Mouse (Mus musculus): ENCODE measurements at regions not wholly inside any gene's neighbourhood (a gene's known extent, or its start where the extent isn't known, plus 50 kb on each side); places are given as distances from the start of the nearest gene placed in this dataset.

- ATAC-seq (ENCODE audit: insufficient number of reproducible peaks, low FRiP score, low TSS enrichment) = no peak
Observed at GRCm38 (mm10) chr14:31891500-31892185, 61.2 kb upstream of the Ankrd28 start.

- ATAC-seq (ENCODE audit: insufficient number of reproducible peaks, low FRiP score, low TSS enrichment) = no peak
Observed at GRCm38 (mm10) chr14:31892186-31892510, 61.7 kb upstream of the Ankrd28 start.

DNA sequence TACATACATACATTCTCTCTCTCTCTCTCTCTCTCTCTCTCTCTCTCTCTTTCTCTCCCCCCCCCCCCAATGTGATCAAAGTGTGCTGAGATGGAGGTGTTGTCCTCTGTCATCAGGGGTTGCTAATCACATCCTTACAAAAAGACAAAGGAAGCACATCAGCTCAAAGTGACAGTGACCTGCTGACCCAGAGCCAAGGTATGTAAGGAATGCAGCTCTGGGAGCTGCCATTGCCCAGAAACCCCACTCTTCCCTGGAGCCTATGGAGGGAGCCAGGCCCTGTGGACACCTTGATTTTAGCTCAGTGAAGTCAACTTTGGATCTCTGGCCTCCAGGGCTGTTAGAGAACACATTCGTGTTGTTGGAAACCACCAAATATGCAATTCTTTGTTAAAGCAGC lies 66.0 kb upstream of the Ankrd28 start:
- no peak for ATAC-seq (ENCODE audit: insufficient number of reproducible peaks, low FRiP score, low TSS enrichment)

DNA sequence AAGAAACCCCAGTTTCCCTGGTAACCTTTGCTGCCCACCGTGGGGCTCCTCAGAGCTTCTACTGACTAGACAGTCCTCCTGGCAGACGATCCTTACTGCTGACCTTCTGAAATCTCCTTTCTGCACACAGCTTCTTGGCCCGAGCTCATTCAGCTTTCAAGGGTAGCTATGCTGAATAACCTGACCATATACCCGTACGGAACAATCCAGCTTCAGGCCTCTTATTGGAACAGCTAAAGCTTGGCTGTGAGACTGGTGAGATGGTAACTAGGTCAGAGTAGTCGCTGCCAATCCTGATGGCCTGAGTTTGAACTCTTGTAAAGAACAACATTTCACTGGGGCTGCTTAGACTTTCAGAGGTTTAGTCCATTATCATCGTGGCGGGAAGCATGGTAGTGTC lies 69.1 kb upstream of the Ankrd28 start:
- ATAC-seq (ENCODE audit: insufficient number of reproducible peaks, low FRiP score, low TSS enrichment) = no peak

GRCm38 (mm10) chr14:31899906-31900305 lies 69.5 kb upstream of the Ankrd28 start:
- no peak for ATAC-seq (ENCODE audit: insufficient number of reproducible peaks, low FRiP score, low TSS enrichment)

GRCm38 (mm10) chr14:31901901-31902300 lies 71.5 kb upstream of the Ankrd28 start:
- ATAC-seq (ENCODE audit: insufficient number of reproducible peaks, low FRiP score, low TSS enrichment) = no peak

- ATAC-seq (ENCODE audit: insufficient number of reproducible peaks, low FRiP score, low TSS enrichment) = no peak
Observed at GRCm38 (mm10) chr14:31903664-31904063, 73.2 kb upstream of the Ankrd28 start.

- no peak for ATAC-seq (ENCODE audit: insufficient number of reproducible peaks, low FRiP score, low TSS enrichment)
Observed at GRCm38 (mm10) chr14:31908591-31908990, 78.1 kb upstream of the Ankrd28 start.

GRCm38 (mm10) chr14:31909291-31909690 lies 78.8 kb upstream of the Ankrd28 start:
- no peak for ATAC-seq (ENCODE audit: insufficient number of reproducible peaks, low FRiP score, low TSS enrichment)

GRCm38 (mm10) chr14:31910809-31911208 lies 80.4 kb upstream of the Ankrd28 start:
- no peak for ATAC-seq (ENCODE audit: insufficient number of reproducible peaks, low FRiP score, low TSS enrichment)

DNA sequence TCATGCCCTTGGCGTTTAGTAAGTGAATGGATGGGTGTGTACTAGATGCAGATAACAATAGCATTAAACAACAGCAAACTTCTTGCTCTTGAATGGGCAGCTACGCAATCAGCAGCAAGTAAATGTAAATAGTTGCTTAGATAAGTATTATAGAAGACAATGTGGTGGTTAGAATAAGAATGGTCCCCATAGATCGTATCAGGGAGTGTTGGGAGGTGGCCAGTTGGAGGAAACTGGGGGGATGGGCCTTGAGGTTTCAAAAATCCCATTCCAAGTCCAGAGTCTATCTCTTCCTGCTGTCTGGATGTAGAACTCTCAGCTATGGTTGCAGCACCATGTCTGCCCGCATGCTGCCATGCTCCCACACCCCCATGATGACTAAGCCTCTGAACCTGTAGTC lies 88.0 kb upstream of the Ankrd28 start:
- no peak for ATAC-seq (ENCODE audit: insufficient number of reproducible peaks, low FRiP score, low TSS enrichment)

- no peak for ATAC-seq (ENCODE audit: insufficient number of reproducible peaks, low FRiP score, low TSS enrichment)
Observed at GRCm38 (mm10) chr14:31918921-31919320, 88.5 kb upstream of the Ankrd28 start.

GRCm38 (mm10) chr14:31929161-31929707 lies 98.8 kb upstream of the Ankrd28 start:
- ATAC-seq (ENCODE audit: insufficient number of reproducible peaks, low FRiP score, low TSS enrichment) = no peak

DNA sequence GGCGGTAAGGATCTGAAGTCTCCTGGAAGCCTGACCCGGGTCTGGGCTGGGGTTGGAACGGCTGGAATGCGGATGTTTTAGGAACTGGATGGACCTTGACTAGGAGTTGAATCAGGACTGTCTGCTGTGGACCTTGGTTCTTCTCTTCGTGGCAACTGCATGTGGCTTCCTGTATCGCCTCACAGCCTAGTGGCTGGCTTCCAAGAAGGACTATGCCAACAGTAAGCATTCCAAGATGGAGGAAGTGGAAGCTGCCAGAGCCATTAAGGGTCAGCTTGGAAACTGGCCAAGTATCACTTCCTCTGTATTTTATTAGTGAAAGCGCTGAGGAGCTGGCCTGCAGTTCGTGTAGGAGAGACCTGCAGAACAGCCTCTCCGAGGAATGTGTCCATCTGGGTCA lies 98.4 kb upstream of the Galnt15 start:
- no peak for ATAC-seq (ENCODE audit: insufficient number of reproducible peaks, low FRiP score, low TSS enrichment)

DNA sequence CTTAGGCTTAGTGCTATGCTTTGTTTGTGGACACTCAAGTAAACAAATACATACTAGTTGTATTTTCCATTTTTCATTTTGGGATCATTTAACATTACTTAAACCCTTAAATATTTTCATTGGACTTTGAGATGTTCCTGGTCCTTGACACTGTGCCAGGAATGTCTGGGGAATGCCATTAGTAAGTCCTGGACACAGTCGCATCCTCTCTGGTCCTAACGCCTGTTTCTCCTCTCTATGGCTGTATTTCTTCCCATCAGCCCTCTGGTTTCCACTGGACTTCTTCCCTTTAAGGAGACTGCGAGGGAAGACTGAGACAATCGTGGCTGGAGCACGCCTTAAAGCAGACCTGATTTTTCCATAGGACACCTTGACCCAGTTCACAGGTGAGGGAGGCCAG lies 96.8 kb upstream of the Galnt15 start:
- ATAC-seq (ENCODE audit: insufficient number of reproducible peaks, low FRiP score, low TSS enrichment) = no peak

DNA sequence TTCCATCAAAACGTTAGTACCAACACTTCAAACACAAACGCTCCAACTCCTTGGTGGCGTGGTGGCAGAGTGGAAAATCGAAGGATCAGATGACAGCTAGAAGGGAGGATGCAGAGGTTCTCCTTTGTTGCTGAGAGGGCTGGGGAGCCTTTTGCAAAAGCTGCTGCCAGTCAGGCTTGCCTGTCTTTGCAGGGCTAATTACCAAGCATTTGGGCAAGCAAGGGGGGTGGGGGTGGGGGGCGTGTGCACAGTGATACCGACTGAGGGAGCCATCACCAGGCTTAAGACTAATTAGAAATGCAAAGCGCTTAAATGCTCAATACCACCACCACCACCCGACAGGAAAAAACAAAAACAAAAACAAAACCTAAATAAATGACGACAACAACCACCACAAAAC lies 95.3 kb upstream of the Galnt15 start:
- 0 out of 2 replicates have a peak, but pooled peaks have one; percentile 9 for ATAC-seq (ENCODE audit: insufficient number of reproducible peaks, low FRiP score, low TSS enrichment)

DNA sequence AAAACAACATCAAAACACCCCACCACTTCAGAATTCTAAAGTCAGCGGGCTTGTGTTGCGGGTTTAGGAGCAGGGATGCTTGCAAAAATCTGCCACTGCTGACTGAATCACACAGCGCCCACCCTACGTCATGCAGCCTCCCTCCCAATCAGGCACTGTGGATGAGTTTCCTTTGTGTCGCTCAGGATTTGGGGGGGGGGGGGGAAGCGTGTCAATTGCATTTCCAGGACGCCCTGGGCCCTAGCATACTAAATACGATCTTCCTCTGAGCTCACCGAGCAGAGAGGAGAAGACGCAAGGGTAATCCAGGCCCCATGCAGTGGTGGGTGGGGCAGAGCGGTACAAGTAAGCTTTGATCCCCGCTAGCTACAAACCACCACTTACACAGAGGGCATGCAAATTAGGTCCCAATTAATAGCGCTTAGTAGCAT lies 94.9 kb upstream of the Galnt15 start:
- peak; percentile 74 for ATAC-seq (ENCODE audit: insufficient number of reproducible peaks, low FRiP score, low TSS enrichment)

DNA sequence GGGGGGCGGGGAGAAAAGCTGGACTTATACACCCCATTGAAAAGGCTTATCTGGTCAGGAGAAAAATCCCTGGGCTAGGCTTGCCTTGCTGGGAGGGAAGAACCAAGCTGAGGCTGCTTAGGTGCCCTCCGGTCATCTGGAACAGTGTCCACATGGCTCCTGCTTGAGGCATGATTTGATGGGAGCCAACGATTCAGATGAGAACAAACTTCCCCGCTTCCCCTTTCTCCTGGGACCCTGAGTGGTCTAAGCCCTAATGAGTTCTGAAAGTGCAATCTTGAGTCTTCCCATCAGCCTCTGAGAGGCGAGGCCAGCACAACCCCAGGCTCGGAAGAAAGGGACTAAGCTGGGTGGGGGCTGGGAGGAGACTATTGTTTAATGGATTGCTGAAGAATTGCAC lies 94.5 kb upstream of the Galnt15 start:
- 0 out of 2 replicates have a peak, but pooled peaks have one; percentile 33 for ATAC-seq (ENCODE audit: insufficient number of reproducible peaks, low FRiP score, low TSS enrichment)

- ATAC-seq (ENCODE audit: insufficient number of reproducible peaks, low FRiP score, low TSS enrichment) = no peak
Observed at GRCm38 (mm10) chr14:31934771-31935170, 94.0 kb upstream of the Galnt15 start.

- ATAC-seq (ENCODE audit: insufficient number of reproducible peaks, low FRiP score, low TSS enrichment) = no peak
Observed at GRCm38 (mm10) chr14:31935411-31935810, 93.4 kb upstream of the Galnt15 start.

- no peak for ATAC-seq (ENCODE audit: insufficient number of reproducible peaks, low FRiP score, low TSS enrichment)
Observed at GRCm38 (mm10) chr14:31936581-31936980, 92.2 kb upstream of the Galnt15 start.

DNA sequence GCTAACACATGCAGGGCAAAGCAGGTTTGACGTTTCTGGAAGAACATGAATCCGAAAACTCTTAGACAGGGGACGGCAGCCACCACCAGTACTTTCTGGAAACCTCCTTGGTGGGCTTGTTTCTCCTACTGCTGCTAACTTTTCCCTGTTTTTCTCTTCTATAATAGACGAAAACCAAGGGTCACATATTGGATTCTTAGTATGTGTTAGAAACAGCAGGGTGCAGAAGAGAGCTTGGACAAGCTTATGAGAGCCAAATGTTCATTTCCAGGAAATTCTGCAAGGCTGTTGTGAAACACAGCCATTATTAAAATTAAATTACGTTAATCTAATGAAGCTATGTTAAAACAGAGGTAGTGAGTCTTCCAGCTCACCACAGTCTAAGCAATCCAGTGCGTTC lies 87.9 kb upstream of the Galnt15 start:
- no peak for ATAC-seq (ENCODE audit: insufficient number of reproducible peaks, low FRiP score, low TSS enrichment)

Data from cerebellum, adult (tissue).